Mouse (Mus musculus) heart, embryonic 10.5 days (tissue): ENCODE data around the gene Gm40193. TPM values are rescaled to one million over a fixed set of nuclear protein-coding genes. Genes with fewer than 3 reads are reported as not detected.

Source experiments
- DNase-seq: peaks from one replicate; pipeline ENCODE4 v3.0.0-alpha.2; 2017; ENCODE audit warnings: low spot score
- H3K27ac ChIP-seq: fragments of 300-500 bp; sonication (generic); 2 replicates; pipeline ENCODE4 v1.5.1; 2016; ENCODE audit warnings: mild to moderate bottlenecking
- H3K27me3 ChIP-seq: fragments of 300-500 bp; sonication (generic); 2 replicates; pipeline ENCODE4 v1.6.1; 2016; ENCODE audit warnings: mild to moderate bottlenecking; ENCODE audit not compliant: poor library complexity, insufficient read depth, severe bottlenecking
- H3K36me3 ChIP-seq: fragments of 300-500 bp; sonication (generic); 2 replicates; pipeline ENCODE4 v1.6.1; 2016; ENCODE audit warnings: mild to moderate bottlenecking, moderate library complexity
- H3K4me1 ChIP-seq: fragments of 300-500 bp; sonication (generic); 2 replicates; pipeline ENCODE4 v1.6.1; 2016; ENCODE audit warnings: mild to moderate bottlenecking
- H3K4me3 ChIP-seq: fragments of 300-500 bp; sonication (generic); 2 replicates; pipeline ENCODE4 v1.5.1; 2016; ENCODE audit warnings: mild to moderate bottlenecking, moderate library complexity
- H3K9me3 ChIP-seq: fragments of 300-500 bp; sonication (generic); 2 replicates; pipeline ENCODE4 v1.6.1; 2016; ENCODE audit warnings: mild to moderate bottlenecking, moderate library complexity
- WGBS: fragments of 180-500 bp; shearing (Covaris S2); methylation state at CpG from one replicate; pipeline ENCODE4 v1.1.7; 2016; 5-methylcytosine and 5-hydroxymethylcytosine counted together
- polyA plus RNA-seq: library from polyadenylated mRNA; unstranded; fragments of >200 nt; fragmentation: Nextera tagmentation; extraction: Ambion mirVana; gene quantifications from 2 replicates; pipeline ENCODE4 v1.2.1, GENCODE M21; 2016

Gene Gm40193
- polyA plus RNA-seq, 1 experiment from 2014 or later = not detected

DNA sequence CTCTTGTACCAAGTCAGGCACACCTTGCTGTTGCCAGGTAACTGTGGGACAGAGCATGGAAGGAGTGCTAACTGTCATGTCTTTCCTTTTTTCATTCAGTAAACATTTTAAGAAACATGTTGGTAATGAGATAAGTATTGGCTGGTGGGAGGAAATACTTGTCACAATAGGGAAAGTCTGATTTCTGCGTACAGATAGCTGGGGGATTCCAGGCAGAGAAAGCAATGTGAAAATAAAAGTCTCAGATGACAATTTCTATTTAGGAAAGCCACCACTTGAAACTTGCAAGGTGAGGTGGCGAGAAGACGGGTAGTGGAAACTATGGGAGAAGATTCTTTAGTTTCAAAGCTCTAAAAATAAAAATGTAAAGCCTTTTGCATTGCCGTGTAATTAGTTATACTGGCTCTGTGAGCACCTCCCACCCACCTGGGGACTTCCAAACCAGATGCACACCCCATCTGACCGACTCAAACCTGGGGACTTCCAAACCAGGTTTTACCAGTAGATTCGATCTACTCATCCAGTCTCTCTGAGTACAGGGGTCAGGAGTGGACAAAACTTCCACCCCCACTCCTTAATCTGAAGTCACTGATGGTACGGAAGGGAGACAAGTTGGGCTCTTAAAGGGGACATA lies 19.9 kb downstream of the Gm40193 start:
- no peak overlapping the region for H3K4me3 ChIP-seq
- peaks cover 21% of the 10 kb centered on the region for H3K27me3 ChIP-seq
- H3K36me3 ChIP-seq = no peaks in the 10 kb centered on the region
- no peak overlapping the region for H3K27ac ChIP-seq
- H3K4me1 ChIP-seq = peaks cover 8% of the 10 kb centered on the region
- H3K9me3 ChIP-seq = no peaks in the 10 kb centered on the region
- 72% methylated on average over 7 of the region's 7 CpGs for WGBS
- DNase-seq = no peak

DNA sequence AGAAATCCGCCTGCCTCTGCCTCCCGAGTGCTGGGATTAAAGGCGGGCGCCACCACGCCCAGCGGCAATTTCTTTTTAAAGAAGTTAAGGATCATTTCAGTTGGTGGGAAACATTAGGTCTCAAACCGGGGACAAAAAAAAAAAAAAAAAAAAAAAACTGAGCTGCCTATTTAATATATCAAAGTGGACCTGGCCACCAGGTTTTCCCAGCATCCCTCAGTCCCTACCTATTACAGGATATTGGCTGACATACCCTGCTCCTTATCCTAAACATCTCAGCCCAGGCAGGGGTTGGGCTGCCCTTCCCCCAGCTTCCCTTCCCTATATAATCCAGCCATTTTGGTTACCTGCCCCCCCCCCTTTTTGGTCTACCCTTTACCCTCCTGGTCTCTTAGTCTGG lies 20.9 kb downstream of the Gm40193 start:
- 82% methylated on average over 7 of the region's 7 CpGs for WGBS
- Histone ChIP-seq H3K4me1 (peaks cover 8% of the 10 kb centered on the region), H3K27me3 (peaks cover 26% of the 10 kb centered on the region), H3K9me3 (no peaks in the 10 kb centered on the region), H3K36me3 (no peaks in the 10 kb centered on the region), H3K4me3 (no peak overlapping the region), H3K27ac (no peak overlapping the region)
- DNase-seq = no peak

DNA sequence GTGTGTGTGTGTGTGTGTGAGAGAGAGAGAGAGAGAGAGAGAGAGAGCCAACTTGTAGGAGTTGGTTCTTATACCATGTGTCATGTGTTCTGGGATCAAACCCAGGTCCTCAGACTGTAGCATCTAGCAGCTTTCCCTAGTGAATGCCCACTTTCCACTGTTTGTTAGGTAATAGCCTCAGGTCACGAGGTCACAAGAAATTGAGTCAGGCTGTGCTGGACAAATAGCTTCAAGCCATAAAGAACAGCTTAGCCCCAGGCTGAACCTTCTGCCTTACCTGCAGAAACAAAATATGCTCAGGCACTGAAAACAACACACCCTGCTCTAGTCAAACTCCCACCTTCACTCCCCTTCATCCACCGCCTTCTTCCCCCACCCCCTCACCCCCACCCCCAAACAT lies 21.5 kb downstream of the Gm40193 start:
- peaks cover 26% of the 10 kb centered on the region for H3K27me3 ChIP-seq
- no peak overlapping the region for H3K4me3 ChIP-seq
- no peak for DNase-seq
- H3K36me3 ChIP-seq = no peaks in the 10 kb centered on the region
- peaks cover 8% of the 10 kb centered on the region for H3K4me1 ChIP-seq
- no peaks in the 10 kb centered on the region for H3K9me3 ChIP-seq
- no peak overlapping the region for H3K27ac ChIP-seq
- 60% methylated on average over 2 of the region's 2 CpGs for WGBS

DNA sequence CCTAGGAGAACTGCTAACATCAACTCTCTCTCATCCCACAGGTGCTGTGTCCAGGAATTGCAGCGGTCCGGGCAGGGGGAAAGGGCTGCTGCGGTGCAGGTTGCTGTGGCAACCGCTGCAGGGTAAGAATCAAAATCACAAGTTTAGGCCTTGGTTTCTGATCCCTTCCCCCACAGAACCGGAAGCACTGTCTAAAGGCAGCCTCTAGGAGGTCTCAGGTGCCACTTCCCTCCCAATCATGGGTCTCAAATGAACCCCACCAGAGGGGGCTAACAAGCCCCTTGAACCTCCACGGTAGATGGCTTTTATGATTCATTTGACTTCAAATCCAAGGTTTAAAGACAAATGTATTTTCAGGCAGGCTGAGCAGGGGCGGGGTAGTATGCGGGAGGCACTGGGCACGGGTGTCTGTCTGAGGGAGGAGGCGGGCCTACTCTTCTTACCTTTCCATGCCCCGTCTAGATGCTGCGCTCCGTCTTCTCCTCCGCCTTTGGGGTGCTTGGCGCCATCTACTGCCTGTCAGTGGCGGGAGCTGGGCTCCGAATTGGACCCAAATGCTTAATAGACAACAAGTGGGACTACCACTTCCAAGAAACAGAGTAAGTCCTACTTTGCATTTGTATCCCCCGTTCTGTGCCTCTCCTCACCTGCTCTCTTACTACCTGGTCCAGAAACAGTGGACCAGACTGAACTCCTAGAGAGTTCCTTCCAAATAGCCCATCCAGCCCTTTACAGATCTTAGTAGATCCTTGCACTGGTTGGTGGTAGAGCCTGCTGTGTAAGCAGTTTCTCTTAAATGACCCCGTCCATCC lies 22.8 kb downstream of the Gm40193 start:
- Histone ChIP-seq H3K36me3 (no peaks in the 10 kb centered on the region), H3K4me1 (peaks cover 12% of the 10 kb centered on the region), H3K4me3 (peak overlapping the region; percentile 25; the same call in 1 of the 2 replicates), H3K27me3 (peaks cover 32% of the 10 kb centered on the region), H3K9me3 (no peaks in the 10 kb centered on the region), H3K27ac (no peak overlapping the region)
- whole genome bisulfite sequencing = 10% methylated on average over 19 of the region's 19 CpGs
- no peak for DNase-seq

DNA sequence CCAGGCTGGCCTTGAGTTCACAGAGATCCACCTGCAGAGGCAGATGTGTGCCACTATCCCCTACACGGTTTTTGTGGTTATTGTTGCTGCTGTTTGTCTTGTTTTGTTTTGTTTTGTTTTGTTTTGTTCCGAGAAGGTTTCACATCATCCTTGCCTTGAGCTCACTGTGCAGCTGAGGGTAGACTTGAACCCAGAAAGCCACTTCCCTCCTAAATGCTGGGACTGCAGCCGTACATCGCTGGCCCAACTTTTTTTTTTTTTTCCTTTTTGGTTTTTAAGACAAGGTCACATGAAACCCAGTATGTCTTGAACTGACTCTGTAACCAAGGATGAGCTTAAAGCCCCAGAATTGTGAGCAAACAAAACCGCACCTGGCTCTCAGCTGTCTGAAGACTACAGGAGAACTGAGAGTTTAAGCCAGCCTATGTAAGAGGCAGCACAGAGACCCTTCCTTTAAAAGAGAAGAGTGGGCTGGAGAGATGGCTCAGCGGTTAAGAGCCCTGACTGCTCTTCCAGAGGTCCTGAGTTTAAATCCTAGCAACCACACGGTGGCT lies 25.7 kb downstream of the Gm40193 start:
- no peak for DNase-seq
- 68% methylated on average over 7 of the region's 7 CpGs for WGBS
- Histone ChIP-seq H3K27ac (no peak overlapping the region), H3K4me1 (peaks cover 11% of the 10 kb centered on the region), H3K27me3 (peaks cover 26% of the 10 kb centered on the region), H3K36me3 (no peaks in the 10 kb centered on the region), H3K4me3 (no peak overlapping the region), H3K9me3 (no peaks in the 10 kb centered on the region)

DNA sequence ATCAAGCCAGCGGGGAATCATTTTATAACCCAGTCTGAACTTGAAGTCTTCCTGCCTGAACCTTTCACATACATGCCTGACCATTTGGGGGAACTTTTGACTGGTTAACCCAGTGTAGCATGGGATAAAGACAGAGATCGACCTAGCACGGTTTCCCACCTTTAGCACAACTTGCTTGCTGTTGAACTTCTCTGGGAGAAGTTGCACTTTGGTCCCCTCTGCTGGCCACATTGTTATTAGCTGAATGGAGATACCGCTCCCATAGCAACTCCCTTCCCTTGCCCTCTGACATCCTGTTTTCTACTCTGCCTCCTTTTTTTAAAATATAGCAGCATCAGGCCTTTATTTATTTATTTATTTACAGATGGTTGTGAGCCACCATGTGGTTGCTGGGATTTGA lies 26.4 kb downstream of the Gm40193 start:
- H3K27me3 ChIP-seq = peaks cover 26% of the 10 kb centered on the region
- 28% methylated on average over 4 of the region's 4 CpGs for WGBS

DNA sequence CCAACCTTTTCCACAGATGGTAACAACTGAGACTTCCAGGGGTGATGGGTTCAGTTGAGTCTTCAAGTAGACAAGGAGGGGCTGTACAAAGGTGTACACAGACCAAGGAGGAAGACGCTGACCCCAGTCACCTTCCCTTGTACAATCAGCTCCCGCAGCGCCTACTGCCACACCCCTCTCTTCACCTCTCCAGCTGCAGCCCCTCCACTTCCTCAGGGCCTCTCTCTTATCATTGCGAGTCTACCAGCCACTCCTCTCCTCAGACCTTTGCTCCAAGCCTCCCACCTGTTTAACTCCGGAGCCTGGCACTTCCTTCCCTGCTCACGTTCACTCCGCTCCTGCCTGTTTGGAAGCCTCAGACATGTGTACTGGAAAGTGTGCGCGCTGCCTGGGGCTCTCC lies 27.8 kb downstream of the Gm40193 start, which contains the start of gene Tm4sf5:
TSS of gene Tm4sf5 (plus strand) at position 275 of the 400 bp plus-strand sequence.
- H3K4me3 ChIP-seq = no peak within 1 kb of the TSS; the same call in 1 of the 2 replicates
- 53% methylated on average over 9 of the region's 9 CpGs for WGBS
- H3K27ac ChIP-seq = peak within 1 kb of the TSS; percentile 24
- DNase-seq = no peak
- peaks cover 26% of the 10 kb centered on the region for H3K27me3 ChIP-seq
- H3K36me3 ChIP-seq = no peaks in the 10 kb centered on the region
- no peaks in the 10 kb centered on the region for H3K9me3 ChIP-seq
- H3K4me1 ChIP-seq = peaks cover 10% of the 10 kb centered on the region

More for the DNA sequence above, 26.4 kb downstream of the Gm40193 start:
- DNase-seq = peak; percentile 84
- H3K27ac ChIP-seq = no peak overlapping the region
- H3K4me3 ChIP-seq = no peak overlapping the region
- no peaks in the 10 kb centered on the region for H3K9me3 ChIP-seq
- peaks cover 11% of the 10 kb centered on the region for H3K4me1 ChIP-seq
- H3K36me3 ChIP-seq = no peaks in the 10 kb centered on the region

DNA sequence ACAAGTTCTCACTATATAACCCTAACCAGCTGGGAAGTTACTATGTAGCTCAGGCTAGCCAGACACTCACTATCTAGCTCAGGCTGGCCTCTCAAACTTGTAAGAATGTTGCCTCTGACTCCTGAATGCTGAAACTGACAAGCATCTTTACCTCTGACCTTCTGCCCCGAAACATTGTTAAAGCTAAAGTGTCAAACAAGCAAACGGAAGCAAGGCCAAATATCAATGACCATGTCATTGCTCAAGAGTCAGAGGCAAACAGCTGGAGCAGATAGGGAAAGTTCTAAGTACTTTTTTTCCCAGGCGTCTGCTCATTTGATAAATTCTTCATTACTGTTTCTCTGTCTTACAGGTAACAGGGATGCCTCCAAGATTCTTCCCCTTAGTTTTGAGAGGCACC lies 30.7 kb downstream of the Gm40193 start:
- H3K9me3 ChIP-seq = no peaks in the 10 kb centered on the region
- no peak for DNase-seq
- H3K27me3 ChIP-seq = peaks cover 8% of the 10 kb centered on the region; the same call in 1 of the 2 replicates
- no peak overlapping the region for H3K27ac ChIP-seq
- no peak overlapping the region for H3K4me3 ChIP-seq
- no peaks in the 10 kb centered on the region for H3K36me3 ChIP-seq
- WGBS = 67% methylated on average over 3 of the region's 3 CpGs
- H3K4me1 ChIP-seq = 0 out of 2 replicates have a peak, but pooled peaks cover 6% of the 10 kb centered on the region

DNA sequence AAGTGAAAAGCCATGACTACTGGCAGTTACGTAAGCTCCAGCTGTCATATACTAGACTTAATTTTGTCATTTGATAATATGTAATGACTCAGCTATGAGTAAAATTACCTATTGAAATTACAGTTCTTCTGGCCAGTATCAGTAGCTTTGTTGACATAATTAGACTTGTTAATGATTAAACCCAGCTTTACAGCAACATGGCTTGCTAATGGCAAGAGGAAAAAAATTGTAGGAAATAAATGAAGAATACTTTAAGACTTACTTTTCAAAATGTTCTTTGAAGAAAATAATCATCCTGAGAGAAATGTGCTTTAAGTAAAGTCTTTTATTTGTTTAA lies 32.3 kb downstream of the Gm40193 start:
- H3K9me3 ChIP-seq = no peaks in the 10 kb centered on the region
- no peak overlapping the region for H3K4me3 ChIP-seq
- 90% methylated on average over 1 of the region's 1 CpGs for WGBS

DNA sequence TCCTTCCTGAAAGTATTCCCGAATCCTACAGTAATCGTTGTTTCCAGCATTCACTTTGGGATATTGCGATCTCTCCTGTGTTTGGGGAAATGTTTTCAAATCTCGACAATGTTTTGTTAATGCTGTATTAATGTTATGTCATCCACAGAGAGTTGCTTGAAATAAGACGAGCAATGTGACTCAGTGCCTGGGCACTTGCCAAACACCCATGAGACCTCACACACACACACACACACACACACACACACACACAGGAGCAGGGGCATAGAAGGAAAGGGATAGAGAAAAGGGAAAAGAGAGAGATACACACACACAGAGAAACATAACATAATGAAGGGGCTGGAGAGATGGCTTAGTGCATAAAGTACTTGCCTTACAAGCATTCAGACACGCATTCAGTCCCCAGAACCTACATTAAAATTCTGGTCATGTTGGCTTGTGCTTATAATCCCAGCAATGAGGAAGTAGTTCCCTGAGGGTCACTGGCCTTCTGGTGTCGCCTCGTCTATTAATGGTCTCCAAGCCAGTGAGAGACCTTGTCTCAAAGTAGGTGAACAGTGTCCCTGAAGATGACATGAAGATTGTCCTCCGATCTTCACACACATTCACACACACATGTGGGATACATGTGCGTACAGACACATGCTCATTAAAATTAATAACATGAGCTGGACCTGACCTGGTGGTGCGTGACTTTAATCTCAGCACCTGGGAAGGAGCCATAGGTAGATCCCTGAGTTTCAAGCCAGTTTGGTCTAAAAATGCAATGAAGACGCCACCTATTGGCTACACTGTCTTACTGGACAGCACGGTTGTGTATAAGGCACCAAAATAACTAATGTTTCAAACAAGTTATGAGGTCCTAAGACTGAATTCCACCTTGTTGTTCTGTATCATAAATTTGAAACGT lies 32.9 kb downstream of the Gm40193 start:
- peaks cover under 1% of the 10 kb centered on the region; the same call in 1 of the 2 replicates for H3K27me3 ChIP-seq
- no peak overlapping the region for H3K4me3 ChIP-seq
- no peaks in the 10 kb centered on the region for H3K36me3 ChIP-seq
- H3K4me1 ChIP-seq = 0 out of 2 replicates have a peak, but pooled peaks cover under 1% of the 10 kb centered on the region
- DNase-seq = no peak
- WGBS = 71% methylated on average over 14 of the region's 14 CpGs
- H3K27ac ChIP-seq = no peak overlapping the region
- H3K9me3 ChIP-seq = no peaks in the 10 kb centered on the region

More for the DNA sequence above, 32.3 kb downstream of the Gm40193 start:
- Histone ChIP-seq H3K36me3 (no peaks in the 10 kb centered on the region), H3K27ac (no peak overlapping the region), H3K4me1 (0 out of 2 replicates have a peak, but pooled peaks cover 6% of the 10 kb centered on the region), H3K27me3 (peaks cover 7% of the 10 kb centered on the region; the same call in 1 of the 2 replicates)
- no peak for DNase-seq

DNA sequence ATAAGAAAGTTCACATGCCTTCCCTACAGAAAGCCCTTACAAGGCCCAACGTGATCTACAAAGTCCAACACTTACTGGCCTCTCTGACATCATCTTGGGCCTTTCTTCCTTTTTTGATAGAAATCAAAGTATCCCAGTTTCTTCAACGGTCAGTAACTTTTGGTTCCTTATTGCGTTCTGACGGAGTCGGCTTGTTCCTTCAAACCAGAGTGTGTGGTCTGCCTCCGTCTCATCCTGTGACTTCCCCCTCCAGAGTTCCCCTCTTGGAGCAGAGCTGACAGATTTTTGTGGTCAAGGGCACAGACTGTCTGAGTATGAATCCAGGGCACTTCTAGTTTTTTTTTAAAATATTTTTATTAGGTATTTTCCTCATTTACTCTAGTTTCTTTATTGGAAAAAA lies 43.1 kb downstream of the Gm40193 start:
- H3K36me3 ChIP-seq = no peaks in the 10 kb centered on the region
- 82% methylated on average over 6 of the region's 6 CpGs for WGBS
- DNase-seq = no peak
- H3K27me3 ChIP-seq = no peaks in the 10 kb centered on the region
- no peak overlapping the region for H3K4me3 ChIP-seq
- H3K4me1 ChIP-seq = no peaks in the 10 kb centered on the region
- no peak overlapping the region for H3K27ac ChIP-seq
- H3K9me3 ChIP-seq = peaks cover 4% of the 10 kb centered on the region; the same call in 1 of the 2 replicates

DNA sequence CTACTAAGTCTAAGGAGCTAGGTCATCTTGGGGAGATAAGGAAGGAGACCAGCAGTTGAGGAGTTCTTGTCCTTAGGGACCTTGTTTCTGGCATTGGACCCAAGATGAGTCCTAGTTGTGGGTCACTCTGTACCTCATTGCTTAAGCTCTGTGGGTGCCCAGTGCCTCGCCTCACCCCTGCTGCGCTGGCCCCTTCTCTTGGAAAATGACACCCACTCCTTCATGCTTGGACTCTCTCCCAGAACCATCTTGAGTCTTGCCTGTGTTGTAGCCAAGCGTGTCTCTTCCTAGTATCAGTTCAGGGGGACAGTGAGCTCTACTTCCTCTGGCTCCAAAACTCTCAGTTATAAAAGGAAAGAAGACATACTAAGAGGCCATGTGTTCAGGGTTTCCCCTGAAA lies 43.6 kb downstream of the Gm40193 start:
- Histone ChIP-seq H3K27me3 (no peaks in the 10 kb centered on the region), H3K27ac (no peak overlapping the region), H3K9me3 (peaks cover 4% of the 10 kb centered on the region; the same call in 1 of the 2 replicates), H3K36me3 (no peaks in the 10 kb centered on the region), H3K4me3 (no peak overlapping the region), H3K4me1 (no peaks in the 10 kb centered on the region)
- no peak for DNase-seq
- WGBS = 80% methylated on average over 3 of the region's 3 CpGs
